Mouse (Mus musculus): ENCODE data around the gene March10. TPM values are rescaled to one million over a fixed set of nuclear protein-coding genes. Genes with fewer than 3 reads are reported as not detected.

Gene March10
- polyA plus RNA-seq, 1 experiment from 2014 or later, result not detected

DNA sequence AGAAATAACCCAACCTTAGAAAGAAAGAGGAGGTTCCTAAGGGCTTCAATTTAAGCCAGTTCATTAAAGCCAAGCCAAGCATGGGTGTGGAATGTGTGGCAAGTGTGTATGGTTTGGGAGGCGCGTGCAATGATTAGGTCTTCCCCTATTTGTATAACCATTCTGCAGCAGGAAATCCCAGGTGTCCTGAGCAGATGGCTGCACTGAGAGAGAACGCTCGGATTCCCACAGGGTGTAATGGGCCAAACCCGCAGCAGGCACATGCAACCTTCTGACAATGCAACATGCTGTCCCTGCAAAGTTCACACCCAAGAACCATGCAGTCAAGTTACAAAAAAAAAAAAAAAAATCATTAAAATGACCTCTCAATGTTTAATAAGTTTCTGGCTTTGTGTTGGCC, 10.8 kb downstream of the March10 start:
- no peak overlapping the region for H3K4me3 ChIP-seq (ENCODE audit: low read depth, low read length)
- no peaks in the 10 kb centered on the region for H3K9me3 ChIP-seq (ENCODE audit: control insufficient read depth, low read depth, low read length)
- no peaks in the 10 kb centered on the region for H3K27me3 ChIP-seq (ENCODE audit: control insufficient read depth, insufficient read depth, low read length)
- H3K36me3 ChIP-seq (ENCODE audit: control insufficient read depth, insufficient read depth, low read length), result no peaks in the 10 kb centered on the region
- H3K27ac ChIP-seq (ENCODE audit: low read length), result no peak overlapping the region
- 71% methylated on average over 5 of the region's 5 CpGs for WGBS
- no peak overlapping the region for H3K4me2 ChIP-seq (replicated peaks; ENCODE audit: low read depth, low read length)
- no peak overlapping the region for H3K9ac ChIP-seq (replicated peaks; ENCODE audit: low read depth, low read length)
- no peaks in the 10 kb centered on the region for H3K4me1 ChIP-seq (ENCODE audit: control insufficient read depth, insufficient read depth, low read length)
- ATAC-seq (ENCODE audit: insufficient number of reproducible peaks, insufficient read depth, low FRiP score, low read depth), result no peak

DNA sequence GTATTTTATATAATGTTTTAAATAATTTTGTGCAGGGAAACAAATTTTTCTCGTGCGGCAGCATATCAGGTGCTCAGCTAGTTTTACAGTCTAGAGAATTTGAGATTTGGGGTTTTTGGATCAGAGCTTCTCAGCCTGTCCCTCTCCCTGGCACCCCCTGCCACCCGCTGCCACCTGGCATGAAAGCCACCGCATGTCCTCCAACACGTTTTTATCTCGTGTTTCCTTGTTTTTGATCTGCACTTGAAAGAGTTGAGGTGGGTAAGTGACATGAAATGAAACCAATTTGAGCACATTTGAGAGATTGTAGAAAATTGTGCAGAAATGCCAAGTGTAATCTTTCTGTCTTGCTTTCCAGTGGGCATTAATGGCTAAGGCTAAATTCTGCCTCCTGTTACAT, 11.6 kb downstream of the March10 start:
- Histone ChIP-seq H3K4me3 (ENCODE audit: low read depth, low read length) (no peak overlapping the region), H3K9ac (replicated peaks; ENCODE audit: low read depth, low read length) (no peak overlapping the region), H3K4me2 (replicated peaks; ENCODE audit: low read depth, low read length) (no peak overlapping the region), H3K27ac (ENCODE audit: low read length) (no peak overlapping the region), H3K9me3 (ENCODE audit: control insufficient read depth, low read depth, low read length) (no peaks in the 10 kb centered on the region), H3K27me3 (ENCODE audit: control insufficient read depth, insufficient read depth, low read length) (no peaks in the 10 kb centered on the region), H3K36me3 (ENCODE audit: control insufficient read depth, insufficient read depth, low read length) (no peaks in the 10 kb centered on the region), H3K4me1 (ENCODE audit: control insufficient read depth, insufficient read depth, low read length) (no peaks in the 10 kb centered on the region)
- ATAC-seq (ENCODE audit: insufficient number of reproducible peaks, insufficient read depth, low FRiP score, low read depth), result no peak
- 82% methylated on average over 6 of the region's 6 CpGs for WGBS

DNA sequence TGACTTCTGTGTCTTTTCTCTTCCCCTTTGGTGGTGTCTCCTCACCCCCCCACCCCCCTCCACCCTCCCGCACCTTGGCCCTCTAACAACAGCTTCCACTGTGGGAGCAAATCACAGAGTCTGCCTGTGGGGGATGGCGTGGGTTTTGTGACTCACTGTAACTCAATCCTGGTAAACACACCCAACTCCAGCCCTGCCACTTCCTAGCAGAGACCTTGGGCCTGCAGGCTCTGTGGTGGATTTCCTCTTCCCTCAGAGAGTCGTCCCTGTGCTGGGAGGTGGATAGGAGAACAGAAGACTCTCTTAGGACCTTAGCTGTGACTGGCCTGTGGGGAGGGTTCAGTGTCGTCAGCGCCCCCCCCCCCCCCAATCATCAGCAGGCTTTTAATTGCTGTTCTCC, 13.0 kb downstream of the March10 start:
- H3K4me1 ChIP-seq (ENCODE audit: control insufficient read depth, insufficient read depth, low read length), result no peaks in the 10 kb centered on the region
- no peak overlapping the region for H3K27ac ChIP-seq (ENCODE audit: low read length)
- ATAC-seq (ENCODE audit: insufficient number of reproducible peaks, insufficient read depth, low FRiP score, low read depth), result no peak
- no peak overlapping the region for H3K9ac ChIP-seq (replicated peaks; ENCODE audit: low read depth, low read length)
- H3K36me3 ChIP-seq (ENCODE audit: control insufficient read depth, insufficient read depth, low read length), result no peaks in the 10 kb centered on the region
- H3K9me3 ChIP-seq (ENCODE audit: control insufficient read depth, low read depth, low read length), result no peaks in the 10 kb centered on the region
- 51% methylated on average over 5 of the region's 5 CpGs for WGBS
- H3K4me2 ChIP-seq (replicated peaks; ENCODE audit: low read depth, low read length), result no peak overlapping the region
- H3K4me3 ChIP-seq (ENCODE audit: low read depth, low read length), result no peak overlapping the region
- H3K27me3 ChIP-seq (ENCODE audit: control insufficient read depth, insufficient read depth, low read length), result no peaks in the 10 kb centered on the region

DNA sequence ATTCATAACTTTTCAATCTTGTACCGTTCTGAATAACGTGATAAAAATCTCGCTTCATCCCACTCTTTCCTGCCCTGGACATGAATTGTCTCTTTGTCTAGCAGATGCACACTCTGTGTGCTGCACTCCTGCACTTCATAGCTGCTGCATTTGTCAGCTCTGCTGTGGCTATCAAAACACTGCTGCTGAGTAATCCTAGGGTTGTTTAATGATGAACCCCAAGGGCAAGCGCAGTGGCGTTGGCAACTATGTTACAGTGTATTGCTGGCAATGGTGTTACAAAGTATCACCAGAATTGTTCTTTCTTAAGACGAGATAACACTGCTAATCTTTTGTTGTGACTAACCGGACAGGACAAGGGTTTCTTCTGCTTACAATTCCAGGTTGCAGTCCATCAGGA, 16.7 kb downstream of the March10 start:
- no peak overlapping the region for H3K4me3 ChIP-seq (ENCODE audit: low read depth, low read length)
- H3K4me1 ChIP-seq (ENCODE audit: control insufficient read depth, insufficient read depth, low read length), result no peaks in the 10 kb centered on the region
- no peak overlapping the region for H3K27ac ChIP-seq (ENCODE audit: low read length)
- H3K4me2 ChIP-seq (replicated peaks; ENCODE audit: low read depth, low read length), result no peak overlapping the region
- H3K9ac ChIP-seq (replicated peaks; ENCODE audit: low read depth, low read length), result no peak overlapping the region
- H3K9me3 ChIP-seq (ENCODE audit: control insufficient read depth, low read depth, low read length), result no peaks in the 10 kb centered on the region
- WGBS, result 66% methylated on average over 7 of the region's 7 CpGs
- no peaks in the 10 kb centered on the region for H3K36me3 ChIP-seq (ENCODE audit: control insufficient read depth, insufficient read depth, low read length)
- ATAC-seq (ENCODE audit: insufficient number of reproducible peaks, insufficient read depth, low FRiP score, low read depth), result no peak
- H3K27me3 ChIP-seq (ENCODE audit: control insufficient read depth, insufficient read depth, low read length), result no peaks in the 10 kb centered on the region

DNA sequence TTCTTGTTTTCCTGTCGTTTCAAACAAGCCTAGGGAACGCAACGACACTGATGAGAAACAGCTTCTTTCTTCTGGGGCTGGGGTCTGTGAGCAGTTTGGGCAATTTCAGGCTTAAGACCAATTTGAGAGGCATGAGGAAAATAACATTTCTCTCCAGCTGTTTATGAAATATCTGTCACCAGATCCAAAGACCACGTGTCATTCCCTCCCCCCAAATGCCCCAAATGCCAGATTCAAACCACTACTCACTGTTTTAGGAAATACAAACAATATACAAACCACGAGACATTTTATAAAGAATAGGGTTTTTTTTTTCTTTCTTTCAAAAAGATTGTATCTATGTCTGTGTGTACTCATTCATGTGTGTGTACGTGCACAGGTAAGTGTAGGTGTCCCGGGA, 17.6 kb downstream of the March10 start:
- Histone ChIP-seq H3K27ac (ENCODE audit: low read length) (no peak overlapping the region), H3K4me1 (ENCODE audit: control insufficient read depth, insufficient read depth, low read length) (no peaks in the 10 kb centered on the region), H3K36me3 (ENCODE audit: control insufficient read depth, insufficient read depth, low read length) (no peaks in the 10 kb centered on the region), H3K4me2 (replicated peaks; ENCODE audit: low read depth, low read length) (no peak overlapping the region), H3K9ac (replicated peaks; ENCODE audit: low read depth, low read length) (no peak overlapping the region), H3K27me3 (ENCODE audit: control insufficient read depth, insufficient read depth, low read length) (no peaks in the 10 kb centered on the region), H3K4me3 (ENCODE audit: low read depth, low read length) (no peak overlapping the region), H3K9me3 (ENCODE audit: control insufficient read depth, low read depth, low read length) (no peaks in the 10 kb centered on the region)
- 58% methylated on average over 7 of the region's 7 CpGs for WGBS
- no peak for ATAC-seq (ENCODE audit: insufficient number of reproducible peaks, insufficient read depth, low FRiP score, low read depth)

DNA sequence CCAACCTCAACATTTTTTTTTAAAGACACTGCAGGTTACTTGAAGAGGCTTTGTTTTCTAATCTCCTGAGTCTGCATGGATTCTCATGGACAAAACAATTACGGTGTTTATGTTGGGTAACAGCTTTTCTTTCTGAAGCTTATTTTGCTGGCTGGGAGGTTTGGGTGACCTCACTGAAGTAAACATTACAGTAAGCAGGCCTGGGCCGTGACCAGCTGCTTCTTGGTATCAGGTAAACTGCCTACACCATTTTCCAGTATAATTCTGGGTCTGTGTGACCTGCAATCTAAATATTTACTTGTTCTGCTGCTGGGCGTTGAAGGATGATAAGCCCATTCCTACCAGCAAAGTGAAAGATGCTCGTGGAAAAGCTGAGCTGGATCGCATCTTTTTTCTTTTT, 30.1 kb downstream of the March10 start:
- Histone ChIP-seq H3K4me2 (replicated peaks; ENCODE audit: low read depth, low read length) (no peak overlapping the region), H3K9me3 (ENCODE audit: control insufficient read depth, low read depth, low read length) (no peaks in the 10 kb centered on the region), H3K27ac (ENCODE audit: low read length) (no peak overlapping the region), H3K27me3 (ENCODE audit: control insufficient read depth, insufficient read depth, low read length) (no peaks in the 10 kb centered on the region), H3K9ac (replicated peaks; ENCODE audit: low read depth, low read length) (no peak overlapping the region), H3K36me3 (ENCODE audit: control insufficient read depth, insufficient read depth, low read length) (no peaks in the 10 kb centered on the region), H3K4me1 (ENCODE audit: control insufficient read depth, insufficient read depth, low read length) (0 out of 2 replicates have a peak, but pooled peaks cover 5% of the 10 kb centered on the region), H3K4me3 (ENCODE audit: low read depth, low read length) (no peak overlapping the region)
- 28% methylated on average over 5 of the region's 5 CpGs for WGBS
- ATAC-seq (ENCODE audit: insufficient number of reproducible peaks, insufficient read depth, low FRiP score, low read depth), result no peak

DNA sequence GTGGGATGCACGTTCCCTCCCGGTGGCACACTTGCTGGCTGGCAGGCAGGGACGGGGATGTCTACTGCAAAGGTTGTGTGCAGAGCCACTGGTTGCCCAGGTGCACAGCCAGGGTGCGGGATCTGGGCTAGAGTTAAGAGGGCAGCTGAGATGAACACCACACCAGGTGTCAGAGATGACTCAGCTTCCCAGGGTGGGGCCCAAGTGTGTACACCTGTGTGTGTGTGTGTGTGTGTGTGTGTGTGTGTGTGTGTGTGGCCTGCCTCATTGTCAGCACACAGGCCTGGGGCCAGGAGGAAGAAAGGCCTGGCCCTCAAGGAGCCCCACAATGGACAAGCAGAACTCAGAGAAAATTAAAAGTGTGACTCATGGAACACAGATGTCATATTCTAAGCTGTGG, 31.9 kb downstream of the March10 start:
- H3K27ac ChIP-seq (ENCODE audit: low read length), result no peak overlapping the region
- no peak overlapping the region for H3K9ac ChIP-seq (replicated peaks; ENCODE audit: low read depth, low read length)
- H3K27me3 ChIP-seq (ENCODE audit: control insufficient read depth, insufficient read depth, low read length), result no peaks in the 10 kb centered on the region
- H3K9me3 ChIP-seq (ENCODE audit: control insufficient read depth, low read depth, low read length), result no peaks in the 10 kb centered on the region
- 0 out of 2 replicates have a peak, but pooled peaks have one; percentile 42 for ATAC-seq (ENCODE audit: insufficient number of reproducible peaks, insufficient read depth, low FRiP score, low read depth)
- no peak overlapping the region for H3K4me2 ChIP-seq (replicated peaks; ENCODE audit: low read depth, low read length)
- H3K4me3 ChIP-seq (ENCODE audit: low read depth, low read length), result no peak overlapping the region
- H3K4me1 ChIP-seq (ENCODE audit: control insufficient read depth, insufficient read depth, low read length), result peaks cover 8% of the 10 kb centered on the region; the same call in 1 of the 2 replicates
- WGBS, result 80% methylated on average over 4 of the region's 4 CpGs
- H3K36me3 ChIP-seq (ENCODE audit: control insufficient read depth, insufficient read depth, low read length), result no peaks in the 10 kb centered on the region

DNA sequence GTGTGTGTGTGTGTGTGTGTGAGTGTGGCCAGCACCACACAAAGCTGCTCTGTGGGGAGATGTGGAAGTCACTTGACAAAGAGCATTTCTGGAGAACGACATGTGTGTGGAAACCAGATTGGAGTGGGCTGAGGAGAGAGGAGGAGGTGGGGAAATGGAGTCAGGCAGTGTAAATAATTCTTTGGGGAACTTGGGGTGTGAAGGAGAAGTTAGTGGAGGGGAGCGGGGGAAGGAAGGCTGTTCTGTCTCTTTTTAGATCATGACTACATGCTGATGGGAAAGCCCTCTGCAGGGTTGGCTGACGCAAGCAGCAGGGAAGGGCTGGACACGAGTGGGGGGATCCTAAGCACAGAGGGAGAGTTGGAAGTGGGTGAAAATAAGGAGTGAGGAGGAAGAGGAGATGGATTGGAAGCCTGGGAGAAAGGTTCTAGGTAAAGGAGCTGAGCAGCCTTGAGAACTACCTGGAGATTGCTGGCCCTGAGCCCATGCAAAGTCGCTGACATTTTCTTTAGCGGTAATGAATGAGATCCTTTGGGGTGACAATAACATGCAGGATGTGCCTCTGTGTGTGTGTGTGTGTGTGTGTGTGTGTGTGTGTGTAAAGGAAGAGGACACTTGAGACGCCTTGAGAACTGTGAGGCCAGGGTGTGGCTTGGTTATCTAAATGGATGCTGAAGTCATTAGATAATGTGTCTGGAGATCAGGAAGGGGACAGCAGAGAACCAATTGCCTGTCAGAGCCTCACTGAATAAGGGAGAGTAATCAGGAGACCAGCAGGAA, 35.7 kb downstream of the March10 start:
- Histone ChIP-seq H3K27ac (ENCODE audit: low read length) (no peak overlapping the region), H3K27me3 (ENCODE audit: control insufficient read depth, insufficient read depth, low read length) (no peaks in the 10 kb centered on the region), H3K9ac (replicated peaks; ENCODE audit: low read depth, low read length) (no peak overlapping the region), H3K9me3 (ENCODE audit: control insufficient read depth, low read depth, low read length) (no peaks in the 10 kb centered on the region), H3K36me3 (ENCODE audit: control insufficient read depth, insufficient read depth, low read length) (no peaks in the 10 kb centered on the region), H3K4me1 (ENCODE audit: control insufficient read depth, insufficient read depth, low read length) (peaks cover 3% of the 10 kb centered on the region; the same call in 1 of the 2 replicates), H3K4me2 (replicated peaks; ENCODE audit: low read depth, low read length) (no peak overlapping the region), H3K4me3 (ENCODE audit: low read depth, low read length) (no peak overlapping the region)
- WGBS, result 52% methylated on average over 7 of the region's 7 CpGs
- ATAC-seq (ENCODE audit: insufficient number of reproducible peaks, insufficient read depth, low FRiP score, low read depth), result no peak

DNA sequence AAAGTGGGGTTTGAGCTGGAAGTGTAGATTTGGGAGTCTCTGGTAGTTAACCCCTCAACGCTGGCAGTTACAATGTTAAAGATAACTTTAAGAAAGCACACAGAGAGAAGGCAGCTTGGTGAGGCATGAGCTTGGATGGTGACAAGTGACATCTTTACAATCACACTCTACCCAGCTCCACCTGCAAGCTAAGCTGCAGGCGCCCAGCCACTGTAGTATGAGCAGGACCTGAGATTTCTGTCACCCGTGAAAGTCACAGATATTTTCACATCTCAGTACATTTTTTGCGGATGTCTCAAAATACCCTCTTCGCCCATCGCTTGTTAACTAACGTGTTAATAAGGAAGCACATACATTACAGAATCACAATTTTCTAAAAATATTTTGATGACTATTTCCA, 36.6 kb downstream of the March10 start:
- Histone ChIP-seq H3K4me2 (replicated peaks; ENCODE audit: low read depth, low read length) (no peak overlapping the region), H3K9me3 (ENCODE audit: control insufficient read depth, low read depth, low read length) (no peaks in the 10 kb centered on the region), H3K4me1 (ENCODE audit: control insufficient read depth, insufficient read depth, low read length) (peaks cover 3% of the 10 kb centered on the region; the same call in 1 of the 2 replicates), H3K9ac (replicated peaks; ENCODE audit: low read depth, low read length) (no peak overlapping the region), H3K27ac (ENCODE audit: low read length) (no peak overlapping the region), H3K27me3 (ENCODE audit: control insufficient read depth, insufficient read depth, low read length) (0 out of 2 replicates have a peak, but pooled peaks cover 2% of the 10 kb centered on the region), H3K4me3 (ENCODE audit: low read depth, low read length) (no peak overlapping the region), H3K36me3 (ENCODE audit: control insufficient read depth, insufficient read depth, low read length) (no peaks in the 10 kb centered on the region)
- ATAC-seq (ENCODE audit: insufficient number of reproducible peaks, insufficient read depth, low FRiP score, low read depth), result no peak
- 84% methylated on average over 7 of the region's 7 CpGs for WGBS

All from stomach, embryonic 14.5 days (tissue).